Mouse (Mus musculus): ENCODE data around the gene Eepd1. TPM values are rescaled to one million over a fixed set of nuclear protein-coding genes. Genes with fewer than 3 reads are reported as not detected.
A peak's percentile ranks its signal among the peaks of the same experiment; 100 is the strongest.

The Eepd1 gene
- polyA plus RNA-seq, 1 experiment from 2014 or later, result 16.8 TPM

DNA sequence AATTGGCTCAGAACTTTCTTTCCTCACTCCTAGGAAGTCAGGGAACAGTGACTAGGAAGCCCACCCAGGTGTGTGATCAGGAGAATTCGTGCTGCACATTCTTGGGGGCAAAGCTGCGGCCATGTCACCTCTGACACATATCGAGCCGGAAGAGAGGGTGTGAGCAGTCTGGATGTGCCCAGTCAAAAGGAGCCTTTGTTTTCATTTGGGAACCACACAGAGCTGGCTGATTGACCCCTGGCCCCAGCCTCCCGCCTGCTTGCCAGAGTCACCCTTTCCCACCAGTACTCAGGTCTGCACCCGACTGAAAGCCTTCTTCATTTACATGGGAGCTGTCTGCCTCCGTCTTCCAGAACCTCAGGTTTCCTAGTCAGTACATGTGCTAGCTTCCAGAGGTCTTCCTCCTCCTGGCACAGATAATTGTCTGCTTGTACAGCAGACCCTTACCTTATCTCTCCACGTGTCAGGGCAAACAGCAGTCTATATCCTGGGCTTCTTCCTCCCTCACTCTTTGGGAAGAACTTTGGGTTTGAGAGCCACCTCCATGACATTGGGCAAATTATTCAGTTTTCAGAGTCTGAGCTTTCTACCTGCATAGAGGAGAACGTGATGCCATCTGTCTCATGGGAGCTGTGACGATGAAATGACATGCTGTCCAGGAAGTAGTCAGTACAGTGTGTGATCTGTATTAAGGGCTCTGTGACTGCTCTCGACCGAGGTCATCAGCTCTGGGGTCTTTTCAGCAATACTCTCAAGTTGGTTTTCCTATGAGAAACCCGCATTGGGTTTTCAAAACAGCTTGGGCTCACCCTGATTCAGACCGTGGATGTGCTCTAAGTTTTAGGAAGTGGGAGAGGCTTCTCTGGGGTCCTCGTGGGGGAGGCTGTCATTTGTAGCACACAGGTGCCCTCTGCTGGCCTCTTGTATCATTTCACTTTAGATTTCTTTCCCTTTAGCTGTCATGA lies 110.3 kb downstream of the Eepd1 start:
- no peaks in the 10 kb centered on the region for H3K4me1 ChIP-seq (replicated peaks; ENCODE audit: control insufficient read depth, insufficient read depth)
- ATAC-seq (ENCODE audit: low FRiP score, low TSS enrichment), result peak; percentile 72
- no peak overlapping the region for H3K4me3 ChIP-seq (ENCODE audit: low read depth, low read length)
- H3K27ac ChIP-seq (replicated peaks), result no peak overlapping the region
- H3K9ac ChIP-seq (ENCODE audit: low read length), result peak overlapping the region; percentile 14; the same call in 1 of the 2 replicates
- DNase-seq (ENCODE audit: low spot score), result peak; percentile 63
- peak overlapping the region; percentile 37 for H3K4me2 ChIP-seq (replicated peaks; ENCODE audit: low read depth)
- H3K9me3 ChIP-seq (ENCODE audit: control insufficient read depth, low read length), result no peaks in the 10 kb centered on the region
- H3K27me3 ChIP-seq (ENCODE audit: control insufficient read depth, insufficient read depth, low read length), result no peaks in the 10 kb centered on the region
- 0 out of 2 replicates have a peak, but pooled peaks cover 3% of the 10 kb centered on the region for H3K36me3 ChIP-seq (ENCODE audit: control insufficient read depth, insufficient read depth, low read length)
- 34% methylated on average over 15 of the region's 15 CpGs for WGBS
- no peak for TF ChIP-seq EP300 (optimal IDR thresholded peaks at IDR 0.05)
- peak; percentile 90 for TF ChIP-seq CTCF (IDR thresholded peaks at IDR 0.05; ENCODE audit: low read depth)

DNA sequence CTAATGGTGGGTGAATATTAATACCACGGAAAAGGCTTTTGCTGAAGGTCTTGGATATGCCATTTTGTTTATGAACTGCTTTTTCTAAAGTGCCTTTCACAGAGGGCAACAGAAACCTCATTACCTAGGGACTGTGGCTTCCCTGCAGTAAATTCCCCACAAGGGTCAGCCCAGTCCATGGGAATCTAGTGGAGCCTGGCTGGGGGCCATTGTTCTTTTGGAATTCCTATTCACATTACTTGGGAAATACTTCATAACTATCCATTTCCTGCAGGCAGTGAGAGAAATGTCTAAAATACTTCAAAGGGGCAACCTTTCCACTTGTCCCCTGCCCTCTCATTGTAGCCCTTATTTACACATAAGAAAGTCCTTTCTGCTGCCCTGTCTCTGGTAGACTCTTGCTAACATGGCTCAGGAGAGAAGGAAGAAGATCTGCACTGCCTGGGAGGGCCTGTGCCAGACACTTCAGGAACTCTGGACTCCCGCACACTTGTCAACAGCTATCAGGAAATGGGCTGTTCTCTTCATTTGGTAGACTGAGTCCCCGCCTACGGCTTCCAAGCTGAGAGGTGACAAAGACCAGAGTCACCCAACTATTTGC lies 111.1 kb downstream of the Eepd1 start:
- Histone ChIP-seq H3K4me2 (replicated peaks; ENCODE audit: low read depth) (no peak overlapping the region), H3K36me3 (ENCODE audit: control insufficient read depth, insufficient read depth, low read length) (0 out of 2 replicates have a peak, but pooled peaks cover 3% of the 10 kb centered on the region), H3K4me3 (ENCODE audit: low read depth, low read length) (no peak overlapping the region), H3K4me1 (replicated peaks; ENCODE audit: control insufficient read depth, insufficient read depth) (no peaks in the 10 kb centered on the region), H3K27me3 (ENCODE audit: control insufficient read depth, insufficient read depth, low read length) (no peaks in the 10 kb centered on the region), H3K27ac (replicated peaks) (no peak overlapping the region), H3K9me3 (ENCODE audit: control insufficient read depth, low read length) (no peaks in the 10 kb centered on the region), H3K9ac (ENCODE audit: low read length) (no peak overlapping the region)
- ATAC-seq (ENCODE audit: low FRiP score, low TSS enrichment), result peak; percentile 6; the same call in 1 of the 2 replicates
- DNase-seq (ENCODE audit: low spot score), result no peak
- TF ChIP-seq EP300 (optimal IDR thresholded peaks at IDR 0.05) (no peak), CTCF (IDR thresholded peaks at IDR 0.05; ENCODE audit: low read depth) (no peak)
- WGBS, result 40% methylated on average over 4 of the region's 4 CpGs

DNA sequence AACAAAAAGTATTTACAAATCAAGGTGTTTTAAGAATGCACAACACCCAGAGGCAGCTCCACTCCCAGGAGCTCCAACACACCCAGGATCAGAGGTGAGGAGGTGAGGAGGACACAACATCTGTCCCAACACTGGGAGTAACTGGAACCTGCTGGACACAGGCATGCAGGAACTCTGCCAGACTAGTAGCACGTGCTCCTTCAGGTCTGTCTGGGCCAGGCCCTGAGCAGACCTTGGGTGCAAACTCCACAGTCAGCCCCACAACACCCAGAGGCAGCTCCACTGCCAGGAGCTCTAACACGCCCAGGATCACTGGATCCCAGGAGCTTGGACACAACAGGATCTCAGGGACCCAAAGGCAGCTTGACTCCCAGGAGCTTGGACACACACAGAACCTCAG lies 143.4 kb downstream of the Eepd1 start:
- H3K36me3 ChIP-seq (ENCODE audit: control insufficient read depth, insufficient read depth, low read length), result no peaks in the 10 kb centered on the region
- H3K4me1 ChIP-seq (replicated peaks; ENCODE audit: control insufficient read depth, insufficient read depth), result no peaks in the 10 kb centered on the region
- 62% methylated on average over 2 of the region's 2 CpGs for WGBS
- H3K9ac ChIP-seq (ENCODE audit: low read length), result no peak overlapping the region
- H3K9me3 ChIP-seq (ENCODE audit: control insufficient read depth, low read length), result no peaks in the 10 kb centered on the region
- no peak for TF ChIP-seq CTCF (IDR thresholded peaks at IDR 0.05; ENCODE audit: low read depth)
- no peak for TF ChIP-seq EP300 (optimal IDR thresholded peaks at IDR 0.05)
- no peaks in the 10 kb centered on the region for H3K27me3 ChIP-seq (ENCODE audit: control insufficient read depth, insufficient read depth, low read length)
- no peak overlapping the region for H3K4me3 ChIP-seq (ENCODE audit: low read depth, low read length)
- no peak overlapping the region for H3K4me2 ChIP-seq (replicated peaks; ENCODE audit: low read depth)
- DNase-seq (ENCODE audit: low spot score), result no peak
- H3K27ac ChIP-seq (replicated peaks), result no peak overlapping the region
- ATAC-seq (ENCODE audit: low FRiP score, low TSS enrichment), result no peak

DNA sequence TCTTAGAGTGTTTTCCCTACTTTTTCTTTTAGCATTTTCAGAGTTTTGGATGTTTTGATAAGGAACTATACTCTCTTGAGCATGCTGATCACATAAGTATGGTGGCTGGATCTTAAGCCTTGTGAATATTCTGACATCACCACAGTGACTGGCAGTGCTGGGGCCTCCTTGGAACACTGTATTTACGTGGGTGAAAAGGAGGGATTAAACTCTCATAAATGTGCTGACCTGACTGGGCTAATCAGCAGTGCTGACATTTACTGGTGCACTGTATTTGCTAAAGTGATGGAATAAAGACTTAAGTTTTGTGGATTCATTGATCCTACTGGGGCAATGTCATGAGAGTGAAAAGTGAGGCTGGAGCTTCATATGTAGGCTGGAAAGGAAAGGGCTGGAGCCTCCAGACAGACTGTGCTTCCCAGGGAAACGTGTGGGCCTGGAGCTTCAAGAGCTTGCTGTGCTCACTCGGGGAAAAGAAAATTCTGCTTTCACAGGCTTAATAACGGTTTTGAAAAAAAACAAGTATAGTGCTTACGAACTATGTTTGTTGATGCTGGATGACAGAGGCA lies 148.3 kb downstream of the Eepd1 start:
- H3K9ac ChIP-seq (ENCODE audit: low read length), result no peak overlapping the region
- ATAC-seq (ENCODE audit: low FRiP score, low TSS enrichment) (no peak), DNase-seq (ENCODE audit: low spot score) (no peak)
- H3K36me3 ChIP-seq (ENCODE audit: control insufficient read depth, insufficient read depth, low read length), result no peaks in the 10 kb centered on the region
- no peaks in the 10 kb centered on the region for H3K27me3 ChIP-seq (ENCODE audit: control insufficient read depth, insufficient read depth, low read length)
- H3K9me3 ChIP-seq (ENCODE audit: control insufficient read depth, low read length), result no peaks in the 10 kb centered on the region
- H3K4me2 ChIP-seq (replicated peaks; ENCODE audit: low read depth), result no peak overlapping the region
- WGBS, result 55% methylated on average over 5 of the region's 5 CpGs
- H3K4me1 ChIP-seq (replicated peaks; ENCODE audit: control insufficient read depth, insufficient read depth), result no peaks in the 10 kb centered on the region
- TF ChIP-seq CTCF (IDR thresholded peaks at IDR 0.05; ENCODE audit: low read depth) (no peak), EP300 (optimal IDR thresholded peaks at IDR 0.05) (no peak)
- H3K4me3 ChIP-seq (ENCODE audit: low read depth, low read length), result no peak overlapping the region
- H3K27ac ChIP-seq (replicated peaks), result no peak overlapping the region

Other genes with a start within 250 kb of the Eepd1 start
- gene Sept7, start 229.1 kb upstream of the Eepd1 start, polyA plus RNA-seq (2015; fragmentation: Nextera tagmentation; extraction: Ambion mirVana), result 154 and 175 TPM in 2 replicates

All from stomach, postnatal 0 days (tissue).